ENCODE assay signal across 8 mouse cellular contexts in the genomic region with DNA sequence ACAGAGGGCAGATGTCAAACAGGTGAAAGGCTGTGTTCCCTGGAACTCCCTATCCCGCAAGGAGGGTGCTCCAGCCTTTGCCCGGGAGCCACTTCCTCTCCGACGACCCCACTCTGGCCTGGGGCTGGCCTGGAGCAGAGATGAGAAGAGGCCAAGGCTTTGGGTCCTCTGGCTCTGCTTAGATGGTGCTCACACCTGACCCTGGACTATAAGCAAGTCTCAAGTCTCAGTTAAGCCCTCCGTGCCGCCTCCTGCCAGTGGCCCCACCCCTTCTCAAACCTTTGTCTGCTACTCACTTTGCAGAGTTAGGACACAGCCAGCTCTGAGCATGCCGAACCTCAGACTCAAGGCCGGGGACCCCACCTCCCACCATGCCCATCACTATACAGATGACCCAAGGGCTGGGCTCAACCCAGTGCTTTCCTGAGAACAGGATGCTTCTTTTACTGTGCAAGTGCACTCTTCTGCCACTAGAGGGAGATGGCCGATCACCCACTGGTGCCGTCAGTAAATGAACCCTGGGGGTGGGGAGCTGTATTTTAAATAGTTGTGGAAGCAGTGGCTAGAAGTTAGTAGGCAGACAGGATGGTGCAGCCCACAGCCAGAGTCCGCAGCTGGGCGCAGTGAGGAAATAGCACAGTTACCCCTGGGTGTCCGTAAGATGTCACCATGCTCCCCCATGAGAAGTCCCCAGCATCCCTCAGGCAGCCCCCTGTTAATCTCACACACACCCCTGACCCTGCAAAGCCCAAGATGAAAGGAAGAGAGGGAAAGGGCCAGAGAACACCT. TPM values are rescaled to one million over a fixed set of nuclear protein-coding genes. Genes with fewer than 3 reads are reported as not detected.
DNase-seq lines count a peak whose midpoint lies in the region; ATAC-seq lines count a peak whose summit lies in the region.

No protein-coding gene starts in this region.

- peak; percentile 55 for DNase-seq in adrenal gland, postnatal 10 days
- no peak for DNase-seq in adrenal gland, postnatal 4 days (ENCODE audit: low spot score in 2 of 2)
- peak; percentile 28 for DNase-seq in brain, embryonic 18.5 days (ENCODE audit: low read depth, low spot score)
- DNase-seq in heart, postnatal 4 days = peak; percentile 59
- peak; percentile 17 to 28 for DNase-seq in layer of hippocampus, postnatal 25 days (ENCODE audit: extremely low spot score in 1 of 2, low spot score in 1 of 2)
- DNase-seq in lung, postnatal 14 days = peak; percentile 20
- peak; percentile 47 to 58 for DNase-seq in right cerebral cortex, adult 2 months (ENCODE audit: low spot score in 2 of 2)

- peak; percentile 66 for ATAC-seq in erythroid progenitor cell, adult 5-6 weeks (replicated peaks; ENCODE audit: low FRiP score, poor library complexity, severe bottlenecking)

RNA-seq across cellular contexts. Expression of a gene that starts 7.1 kb away (rescaled TPM):
- not detected for total RNA-seq in adrenal gland, postnatal 10 days (2021)
- total RNA-seq in adrenal gland, postnatal 4 days (2021) = under 1 TPM in 1 of 2 experiments, not detected in 1; 0.25 TPM
- not detected in 2 replicates for total RNA-seq in erythroid progenitor cell, adult 5-6 weeks (2015; ENCODE audit: low replicate concordance)
- not detected in 2 replicates for total RNA-seq in erythroid progenitor cell, adult 5-6 weeks (2017; ENCODE audit: low replicate concordance)
- 1 to 10 TPM in 1 of 2 experiments, under 1 TPM in 1; 0.68 to 1.0 TPM for total RNA-seq in heart, postnatal 4 days (2021)
- total RNA-seq in layer of hippocampus, postnatal 25 days (2021) = not detected

RNA-seq across cellular contexts. Expression of a gene that starts 13.1 kb away (rescaled TPM):
- 10 to 100 TPM; 50.7 to 53.0 TPM for total RNA-seq in adrenal gland, postnatal 10 days (2021)
- total RNA-seq in adrenal gland, postnatal 4 days (2021) = 10 to 100 TPM; 49.0 to 51.8 TPM
- total RNA-seq in erythroid progenitor cell, adult 5-6 weeks (2015; ENCODE audit: low replicate concordance) = 7.5 and 50.1 TPM in 2 replicates
- 20.7 and 28.7 TPM in 2 replicates for total RNA-seq in erythroid progenitor cell, adult 5-6 weeks (2017; ENCODE audit: low replicate concordance)
- 10 to 100 TPM; 43.6 to 44.9 TPM for total RNA-seq in heart, postnatal 4 days (2021)
- total RNA-seq in layer of hippocampus, postnatal 25 days (2021) = 10 to 100 TPM; 19.3 to 21.4 TPM

RNA-seq across cellular contexts. Expression of a gene that starts 22.0 kb away (rescaled TPM):
- total RNA-seq in adrenal gland, postnatal 10 days (2021) = not detected
- not detected for total RNA-seq in adrenal gland, postnatal 4 days (2021)
- not detected in 2 replicates for total RNA-seq in erythroid progenitor cell, adult 5-6 weeks (2015; ENCODE audit: low replicate concordance)
- not detected in 2 replicates for total RNA-seq in erythroid progenitor cell, adult 5-6 weeks (2017; ENCODE audit: low replicate concordance)
- under 1 TPM; 0.25 to 0.43 TPM for total RNA-seq in heart, postnatal 4 days (2021)
- total RNA-seq in layer of hippocampus, postnatal 25 days (2021) = under 1 TPM; 0.38 to 0.42 TPM

RNA-seq across cellular contexts. Expression of a gene that starts 45.1 kb away (rescaled TPM):
- not detected for total RNA-seq in adrenal gland, postnatal 10 days (2021)
- under 1 TPM in 1 of 2 experiments, not detected in 1; 0.34 TPM for total RNA-seq in adrenal gland, postnatal 4 days (2021)
- not detected in 2 replicates for total RNA-seq in erythroid progenitor cell, adult 5-6 weeks (2015; ENCODE audit: low replicate concordance)
- total RNA-seq in erythroid progenitor cell, adult 5-6 weeks (2017; ENCODE audit: low replicate concordance) = not detected in 2 replicates
- total RNA-seq in heart, postnatal 4 days (2021) = 100 to 1,000 TPM; 317 to 359 TPM
- not detected for total RNA-seq in layer of hippocampus, postnatal 25 days (2021)

Comparison
In these comparisons a context has a peak if more than half of its experiments do, and no peak if none do; other contexts are left out.
1. DNase-seq: peak in adrenal gland, postnatal 10 days (single experiment), brain, embryonic 18.5 days (single experiment), heart, postnatal 4 days (single experiment), layer of hippocampus, postnatal 25 days (2 of 2), lung, postnatal 14 days (single experiment) and right cerebral cortex, adult 2 months (2 of 2); none in adrenal gland, postnatal 4 days (0 of 2).